Mouse (Mus musculus): ENCODE data around the gene Phgdh.
A peak's percentile ranks its signal among the peaks of the same experiment; 100 is the strongest.

The Phgdh gene

DNA sequence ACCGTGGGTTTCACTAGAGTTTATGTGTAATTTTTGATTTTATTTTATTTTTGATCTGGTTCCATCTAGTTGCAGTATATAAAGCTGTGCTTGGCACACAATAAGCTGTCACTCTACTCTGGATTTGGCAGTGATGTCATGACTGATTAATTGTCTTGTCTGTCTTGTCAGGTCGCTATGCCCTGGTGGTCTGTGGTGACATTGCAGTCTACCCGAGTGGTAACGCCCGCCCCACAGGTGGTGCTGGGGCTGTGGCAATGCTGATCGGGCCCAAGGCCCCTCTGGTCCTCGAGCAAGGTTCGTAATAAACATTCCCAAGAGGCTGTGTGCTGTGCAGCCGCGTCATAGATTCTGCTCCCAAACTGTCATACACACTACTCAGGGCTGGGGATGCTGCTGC is 43.8 kb downstream of the Phgdh start:
- DNase-seq (ENCODE audit: low spot score) = no peak

DNA sequence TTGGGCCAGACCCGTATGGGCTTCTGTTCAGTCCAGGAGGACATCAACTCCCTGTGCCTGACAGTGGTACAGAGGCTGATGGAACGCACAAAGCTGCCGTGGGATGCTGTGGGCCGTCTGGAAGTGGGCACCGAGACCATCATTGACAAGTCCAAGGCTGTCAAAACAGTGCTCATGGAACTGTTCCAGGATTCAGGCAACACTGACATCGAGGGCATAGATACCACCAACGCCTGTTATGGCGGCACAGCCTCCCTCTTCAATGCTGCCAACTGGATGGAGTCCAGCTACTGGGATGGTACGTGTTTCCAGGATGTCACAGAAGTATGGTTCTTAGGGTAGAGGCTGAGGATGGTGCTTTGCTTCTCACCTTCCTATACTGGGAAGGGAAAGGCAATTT is 48.7 kb downstream of the Phgdh start:
- no peak for DNase-seq (ENCODE audit: low spot score)

DNA sequence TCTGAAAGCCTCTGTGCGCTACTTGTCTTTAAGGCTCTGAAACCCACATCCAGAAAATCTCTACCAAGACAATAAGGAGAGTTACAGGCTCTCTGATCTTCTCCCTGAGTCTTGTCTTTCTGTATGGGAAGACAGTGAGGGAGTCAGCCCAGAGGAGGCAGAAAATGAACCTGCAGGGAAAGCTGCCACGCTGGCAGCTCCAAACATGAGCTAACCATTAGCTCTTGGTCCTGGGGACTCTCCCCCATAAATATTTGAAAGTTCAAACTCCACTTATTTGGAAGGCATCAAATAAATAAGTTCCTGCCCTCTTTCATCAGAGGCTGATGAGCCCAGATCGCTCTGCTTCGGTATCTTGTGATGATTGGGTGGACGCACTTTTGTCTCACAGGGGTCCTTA is 56.6 kb downstream of the Phgdh start:
- no peak for DNase-seq (ENCODE audit: low spot score)

DNA sequence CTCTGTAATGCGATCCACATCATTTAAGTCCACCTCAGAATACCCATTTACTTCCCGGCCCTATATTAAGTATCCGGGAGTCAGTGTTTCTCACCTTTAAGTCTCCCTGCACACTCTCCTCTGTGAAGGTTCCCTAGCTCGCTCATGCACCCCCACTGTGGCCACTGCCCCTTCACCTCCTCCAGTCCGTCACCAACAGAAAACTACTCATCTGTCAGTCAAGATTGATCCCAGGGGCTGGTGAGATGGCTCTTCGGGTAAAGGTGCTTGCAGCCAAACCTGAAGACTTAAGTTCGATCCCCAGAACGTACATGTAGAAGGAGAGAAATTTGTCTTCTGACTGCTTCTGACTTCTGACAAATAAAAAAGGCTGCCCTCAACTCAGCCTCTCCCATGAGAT is 57.4 kb downstream of the Phgdh start:
- DNase-seq (ENCODE audit: low spot score) = no peak

DNA sequence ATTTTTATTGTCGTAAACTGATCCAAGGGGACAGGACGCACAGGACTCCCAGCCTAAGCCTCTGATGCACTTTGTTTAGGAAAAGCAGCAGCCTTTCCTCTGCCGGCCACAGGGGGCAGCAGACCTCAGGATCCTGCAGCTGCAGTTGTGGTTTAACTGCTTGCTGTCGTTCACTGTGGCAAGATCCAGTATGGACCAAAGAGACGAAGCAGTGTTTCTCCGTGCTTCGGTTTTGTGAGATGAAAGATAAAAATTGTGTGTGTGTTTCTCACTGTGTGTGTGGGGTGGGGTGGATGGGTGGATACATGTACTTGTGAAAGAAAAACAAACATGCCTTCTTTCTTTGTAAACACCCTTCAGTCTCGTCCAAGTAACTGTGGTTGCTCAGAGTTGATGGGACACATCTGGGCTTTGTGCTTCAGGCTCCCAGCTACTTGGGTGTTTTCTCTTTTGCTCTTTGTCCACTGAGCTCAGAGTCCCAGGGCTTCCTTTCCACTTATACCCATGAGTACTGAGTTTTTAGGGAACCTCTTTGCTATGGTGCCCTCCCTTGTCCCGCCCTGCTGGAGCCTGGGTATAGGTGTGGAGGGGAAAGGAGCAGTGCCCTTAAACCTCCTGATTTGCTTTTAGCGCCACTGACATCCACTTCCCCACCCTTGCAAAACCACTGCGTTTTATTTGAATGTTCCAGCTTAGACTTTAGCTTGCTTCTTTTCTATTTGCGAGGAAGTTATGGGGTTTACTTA is 58.7 kb downstream of the Phgdh start:
- peak; percentile 51 for DNase-seq (ENCODE audit: low spot score)

DNA sequence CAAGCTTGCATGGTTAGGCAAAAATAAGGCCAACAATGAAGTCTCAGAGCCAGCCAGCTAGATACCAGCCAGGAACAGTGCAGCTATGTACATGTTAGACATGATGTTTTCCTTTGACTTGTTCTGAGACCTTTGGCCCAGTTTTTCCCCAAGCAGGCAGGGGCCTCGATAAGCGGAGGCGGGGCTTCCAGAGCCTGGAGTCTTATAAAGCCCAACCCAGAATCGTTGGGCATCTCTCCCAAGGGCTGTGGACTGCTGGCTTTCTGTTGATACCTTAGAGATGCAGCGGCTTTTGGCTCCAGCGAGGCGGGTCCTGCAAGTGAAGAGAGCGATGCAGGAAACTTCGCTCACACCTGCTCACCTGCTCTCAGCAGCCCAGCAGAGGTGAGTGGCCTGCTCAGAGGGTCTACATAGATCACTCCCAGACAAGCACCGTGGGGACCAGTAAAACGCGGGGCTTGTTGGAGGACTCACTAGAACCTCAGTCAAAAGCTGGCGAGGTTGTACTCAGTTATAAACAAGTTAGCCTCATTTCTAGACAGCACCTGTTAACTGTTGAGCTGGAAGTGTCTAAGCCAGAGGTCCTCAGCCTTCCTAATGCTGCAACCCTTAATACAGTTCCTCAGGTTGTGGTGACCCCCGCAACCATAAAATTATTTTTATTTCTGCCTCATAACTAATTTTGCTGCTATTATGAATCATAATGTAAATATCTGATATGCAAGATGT is 59.4 kb downstream of the Phgdh start, which contains the start of gene Hmgcs2:
Gene Hmgcs2, plus strand, starts transcription at position 232 of the 729 bp plus-strand sequence.
- DNase-seq (ENCODE audit: low spot score) = peak; percentile 57

DNA sequence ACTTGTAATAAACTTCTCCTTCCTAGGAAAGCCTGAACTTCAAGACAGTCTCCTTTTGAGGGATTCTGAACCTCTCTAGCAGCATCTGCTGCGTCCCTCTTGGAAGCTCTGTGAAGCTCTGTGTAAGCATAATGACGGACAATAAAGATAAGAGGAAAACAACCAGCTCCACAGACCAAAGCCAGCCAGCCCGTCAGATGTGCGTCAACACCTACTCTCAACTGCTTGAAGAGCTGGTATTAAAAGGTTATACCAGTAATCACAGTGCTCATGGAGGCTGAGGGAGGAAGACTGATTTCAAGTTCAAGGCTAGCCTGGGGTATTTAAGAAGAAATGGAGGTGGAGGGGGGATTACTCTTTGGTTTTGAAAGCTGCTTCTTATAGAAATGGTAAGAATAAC is 60.1 kb downstream of the Phgdh start:
- DNase-seq (ENCODE audit: low spot score) = no peak

DNA sequence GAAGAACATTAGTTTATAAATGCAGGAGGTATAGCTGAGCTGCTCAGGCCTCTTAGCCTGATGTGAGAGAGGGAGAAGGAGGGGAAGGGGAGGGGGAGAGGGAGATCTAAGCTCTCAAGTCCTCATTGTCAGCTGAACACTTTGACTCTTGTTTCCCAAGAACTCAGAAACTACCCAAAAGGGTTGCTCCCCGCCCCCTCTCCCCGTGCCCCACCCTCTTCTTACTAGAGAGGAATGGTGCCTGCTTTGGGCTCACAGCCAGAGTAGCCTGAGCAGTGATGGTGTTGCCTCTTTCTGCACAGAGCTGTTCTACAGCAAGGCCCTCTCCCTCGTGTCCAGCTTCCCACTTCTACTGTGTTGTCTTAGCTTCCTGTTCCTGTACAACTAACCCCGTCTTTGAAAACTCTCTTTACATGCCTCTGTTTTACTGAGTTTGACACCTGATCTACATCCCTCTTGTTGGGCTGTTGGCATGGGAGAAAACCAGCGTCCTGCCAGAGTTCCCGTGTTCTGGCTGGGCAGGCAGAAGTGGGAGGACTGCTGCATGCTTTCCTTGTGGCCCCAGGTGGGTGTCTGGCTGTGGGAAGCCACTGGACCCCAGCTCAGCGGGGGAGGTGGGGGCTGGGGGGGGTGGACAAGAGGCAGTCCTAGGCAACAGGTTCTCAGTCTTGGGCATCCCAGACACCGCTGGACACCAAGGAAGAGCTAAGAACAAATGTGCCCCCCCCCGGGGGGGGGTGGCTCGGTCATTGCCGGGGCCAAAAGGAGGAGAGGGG is 66.0 kb downstream of the Phgdh start:
- no peak for DNase-seq (ENCODE audit: low spot score)

DNA sequence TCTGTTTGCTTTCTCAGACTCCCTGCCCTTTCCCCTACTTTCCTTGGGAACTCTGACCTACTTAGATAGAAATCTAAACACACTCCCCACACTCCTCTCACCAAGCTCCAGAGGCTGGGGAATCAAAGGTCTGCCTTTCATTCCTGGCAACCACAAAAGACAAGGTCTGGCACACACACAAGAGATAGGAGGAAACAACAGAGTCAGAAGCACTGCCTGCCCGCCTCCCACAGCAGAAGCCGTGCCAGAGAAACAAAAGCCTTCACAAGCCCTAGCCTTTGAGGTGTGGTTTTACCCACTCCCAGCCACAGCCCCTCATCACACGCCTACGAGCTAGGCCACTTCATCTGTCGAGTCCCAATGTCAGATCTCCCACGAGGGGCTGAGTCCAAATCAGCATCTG is 72.5 kb downstream of the Phgdh start:
- peak; percentile 34 for DNase-seq (ENCODE audit: low spot score)
